Mouse (Mus musculus) liver, postnatal 0 days (tissue): ENCODE results near the gene Zfp523.
"Not testable (repeated sequence)": the region's sequence is repeated elsewhere in the genome, so short reads cannot be mapped to it uniquely, and the experiment has no call there.

Experiments
- CTCF ChIP-seq: sonication (generic); IDR thresholded peaks from 2 replicates; pipeline ENCODE4 v1.5.1; 2016; ENCODE audit warnings: antibody characterized with exemption, low read depth
- EP300 ChIP-seq: IDR thresholded peaks from 2 replicates; pipeline ENCODE4 v1.6.1; 2016; ENCODE audit warnings: antibody characterized with exemption, low read depth, mild to moderate bottlenecking

- not testable (repeated sequence) for TF ChIP-seq CTCF, EP300
Observed at GRCm38 (mm10) chr17:28222463-28222862, 45.5 kb downstream of the Zfp523 start.
